14 mouse cellular contexts compared by ENCODE assay signal in genomic region chr5:71955070-71955685, GRCm38 (mm10).
DNase-seq lines count a peak whose midpoint lies in the region; ATAC-seq and TF ChIP-seq lines count a peak whose summit lies in the region.
"Had no signal": no experiment of that assay in that cellular context is flagged by ENCODE, and none has a peak within 500 bp of the region (broad histone marks: within the 10 kb centered on the region; RNA-seq: fewer than 3 reads in every experiment).

No protein-coding gene starts in this region.

- no peaks in the 10 kb centered on the region for H3K36me3 ChIP-seq in hindbrain, postnatal 0 days (ENCODE audit: insufficient read depth, low read length)
- H3K36me3 ChIP-seq: embryonic facial prominence, embryonic 12.5 days; heart, embryonic 12.5 days; hindbrain, embryonic 15.5 days; liver, embryonic 13.5 days had no signal

- H3K27me3 ChIP-seq in hindbrain, postnatal 0 days (ENCODE audit: insufficient read depth, low read length): no peaks in the 10 kb centered on the region
- H3K27me3 ChIP-seq: embryonic facial prominence, embryonic 12.5 days; heart, embryonic 12.5 days; hindbrain, embryonic 15.5 days; liver, embryonic 13.5 days had no signal

- H3K9me3 ChIP-seq in hindbrain, postnatal 0 days (ENCODE audit: low read length): no peaks in the 10 kb centered on the region
- H3K9me3 ChIP-seq: embryonic facial prominence, embryonic 12.5 days; heart, embryonic 12.5 days; hindbrain, embryonic 15.5 days; liver, embryonic 13.5 days had no signal

- ATAC-seq in hindbrain, postnatal 0 days: peak; percentile 66

- H3K4me3 ChIP-seq in hindbrain, postnatal 0 days (ENCODE audit: low read length): no peak overlapping the region
- H3K4me3 ChIP-seq: embryonic facial prominence, embryonic 12.5 days; heart, embryonic 12.5 days; hindbrain, embryonic 15.5 days; liver, embryonic 13.5 days had no signal

- 25% methylated on average over 5 of the region's 5 CpGs for WGBS in hindbrain, postnatal 0 days

- no peaks in the 10 kb centered on the region; the same call in 1 of the 2 replicates for H3K4me1 ChIP-seq in hindbrain, postnatal 0 days (ENCODE audit: insufficient read depth, low read length)
- H3K4me1 ChIP-seq: embryonic facial prominence, embryonic 12.5 days; heart, embryonic 12.5 days; hindbrain, embryonic 15.5 days; liver, embryonic 13.5 days had no signal

- TF ChIP-seq CTCF in brain, embryonic 14.5 days (IDR thresholded peaks at IDR 0.05; ENCODE audit: borderline replicate concordance, extremely low read depth, insufficient read depth, insufficient read length): no peak
- TF ChIP-seq CTCF in hindbrain, postnatal 0 days (IDR thresholded peaks at IDR 0.05; ENCODE audit: low read depth): no peak

- peak; percentile 3 for DNase-seq in 3134 (ENCODE audit: extremely low read depth, insufficient read length, low spot score)
- DNase-seq in 3T3-L1 (ENCODE audit: low read depth, low spot score): peak; percentile 38
- DNase-seq in brain, embryonic 14.5 days (ENCODE audit: low read depth): peak; percentile 74
- peak; percentile 35 for DNase-seq in hindbrain, postnatal 0 days (ENCODE audit: low spot score)
- no peak for DNase-seq in natural killer cell, adult 2 months (ENCODE audit: low spot score in 2 of 2)
- no peak for DNase-seq in right cerebral cortex, postnatal 4 days
- no peak for DNase-seq in ovary, postnatal 14 days (ENCODE audit: low spot score)
- DNase-seq: gastrocnemius, postnatal 14 days; kidney, postnatal 14 days; liver, embryonic 13.5 days; lung, postnatal 36 days had no signal

- no peak overlapping the region for H3K27ac ChIP-seq in hindbrain, postnatal 0 days
- H3K27ac ChIP-seq: embryonic facial prominence, embryonic 12.5 days; hindbrain, embryonic 15.5 days; liver, embryonic 13.5 days had no signal

- no peak for TF ChIP-seq POLR2A in brain, embryonic 14.5 days (IDR thresholded peaks at IDR 0.05; ENCODE audit: borderline replicate concordance, extremely low read depth, insufficient read depth, insufficient read length, poor library complexity, severe bottlenecking)

- H3K4me2 ChIP-seq in hindbrain, postnatal 0 days (ENCODE audit: low read depth, low read length): no peak overlapping the region
- H3K4me2 ChIP-seq: embryonic facial prominence, embryonic 12.5 days; heart, embryonic 12.5 days; hindbrain, embryonic 15.5 days; liver, embryonic 13.5 days had no signal

- no peak overlapping the region for H3K9ac ChIP-seq in hindbrain, postnatal 0 days (replicated peaks; ENCODE audit: low read length)
- H3K9ac ChIP-seq: embryonic facial prominence, embryonic 12.5 days; heart, embryonic 12.5 days; hindbrain, embryonic 15.5 days; liver, embryonic 13.5 days had no signal

Comparison
In these comparisons a context has a peak if more than half of its experiments do, and no peak if none do; other contexts are left out.
1. DNase-seq: peak in 3134 (single experiment), 3T3-L1 (single experiment), brain, embryonic 14.5 days (single experiment) and hindbrain, postnatal 0 days (single experiment); none in natural killer cell, adult 2 months (0 of 2), right cerebral cortex, postnatal 4 days (single experiment) and ovary, postnatal 14 days (single experiment).